Mouse (Mus musculus) large intestine, adult 2 months (tissue): ENCODE data around the gene Erfe. TPM values are rescaled to one million over a fixed set of nuclear protein-coding genes. Genes with fewer than 3 reads are reported as not detected.

Experiments
- DNase-seq: peaks from one replicate; pipeline ENCODE4 v3.0.0-alpha.2; 2012; ENCODE audit warnings: low read depth, low spot score
- WGBS: fragments of 180-500 bp; shearing (Covaris S2); methylation state at CpG from one replicate; pipeline ENCODE4 v1.1.7; 2018; 5-methylcytosine and 5-hydroxymethylcytosine counted together
- polyA plus RNA-seq: library from polyadenylated mRNA; depleted of rRNA; stranded (reverse); fragments of >200 nt; gene quantifications from 2 replicates; pipeline ENCODE4 v1.2.3, GENCODE M21; 2012; rRNA removed

Erfe gene
- polyA plus RNA-seq, 1 experiment = 14.1 TPM

GRCm38 (mm10) chr1:91417991-91418390 is 51.8 kb downstream of the Erfe start:
- no peak for DNase-seq
- WGBS = 66% methylated on average over 1 of the region's 1 CpGs

- DNase-seq = no peak
- 79% methylated on average over 10 of the region's 10 CpGs for WGBS
Measured at GRCm38 (mm10) chr1:91419862-91420600, 53.8 kb downstream of the Erfe start.

GRCm38 (mm10) chr1:91420601-91421065 is 54.4 kb downstream of the Erfe start:
- WGBS = 93% methylated on average over 8 of the region's 8 CpGs
- DNase-seq = no peak

Other genes with a start within 250 kb of the Erfe start
- not detected in 2 replicates for gene Rbm44, start 221.3 kb upstream of the Erfe start, polyA plus RNA-seq
- 14.9 and 17.6 TPM in 2 replicates for gene Ramp1, start 186.6 kb upstream of the Erfe start, polyA plus RNA-seq
- gene Ube2f, start 116.1 kb upstream of the Erfe start, polyA plus RNA-seq = 38.3 and 39.0 TPM in 2 replicates
- 22.9 and 30.1 TPM in 2 replicates for gene Scly, start 68.1 kb upstream of the Erfe start, polyA plus RNA-seq
- gene Espnl, start 44.4 kb upstream of the Erfe start, polyA plus RNA-seq = 0.01 and 0.05 TPM in 2 replicates
- gene Klhl30, start 15.4 kb upstream of the Erfe start, polyA plus RNA-seq = 2.3 and 2.5 TPM in 2 replicates
- 38.8 and 39.2 TPM in 2 replicates for gene Ilkap, start 32.4 kb downstream of the Erfe start, polyA plus RNA-seq
- 67.3 and 69.0 TPM in 2 replicates for gene Hes6, start 47.6 kb downstream of the Erfe start, polyA plus RNA-seq
- 4.6 and 5.4 TPM in 2 replicates for gene Per2, start 92.9 kb downstream of the Erfe start, polyA plus RNA-seq
- gene Traf3ip1, start 128.2 kb downstream of the Erfe start, polyA plus RNA-seq = 4.5 and 5.3 TPM in 2 replicates
- 2.0 and 3.7 TPM in 2 replicates for gene Asb1, start 174.1 kb downstream of the Erfe start, polyA plus RNA-seq